Mouse (Mus musculus) forebrain, embryonic 15.5 days (tissue): ENCODE results near the gene Papln. TPM values are rescaled to one million over a fixed set of nuclear protein-coding genes. Genes with fewer than 3 reads are reported as not detected.
A peak's percentile ranks its signal among the peaks of the same experiment; 100 is the strongest.

Experiments used
- ATAC-seq: fragments of 200-750 bp; cut with Nextera tagmentation; replicated peaks from 2 replicates; pipeline ENCODE4 v1.8.0; 2017; ENCODE audit warnings: mild to moderate bottlenecking, moderate TSS enrichment, moderate library complexity
- H3K27ac ChIP-seq: fragments of 300-500 bp; sonication (generic); replicated peaks from 2 replicates; pipeline ENCODE4 v1.5.1; 2015; ENCODE audit warnings: mild to moderate bottlenecking, inconsistent platforms
- H3K27me3 ChIP-seq: fragments of 300-500 bp; sonication (generic); 2 replicates; pipeline ENCODE4 v1.6.1; 2015; ENCODE audit warnings: inconsistent platforms
- H3K36me3 ChIP-seq: fragments of 300-500 bp; sonication (generic); 2 replicates; pipeline ENCODE4 v1.6.1; 2015; ENCODE audit warnings: mild to moderate bottlenecking, inconsistent platforms
- H3K4me1 ChIP-seq: fragments of 300-500 bp; sonication (generic); 2 replicates; pipeline ENCODE4 v1.6.1; 2015; ENCODE audit warnings: inconsistent platforms
- H3K4me2 ChIP-seq: fragments of 300-500 bp; sonication (generic); replicated peaks from 2 replicates; pipeline ENCODE4 v1.6.1; 2015; ENCODE audit warnings: mild to moderate bottlenecking, inconsistent platforms
- H3K4me3 ChIP-seq: fragments of 300-500 bp; sonication (generic); 2 replicates; pipeline ENCODE4 v1.5.1; 2015; ENCODE audit warnings: mild to moderate bottlenecking, inconsistent platforms
- H3K9ac ChIP-seq: fragments of 300-500 bp; sonication (generic); replicated peaks from 2 replicates; pipeline ENCODE4 v1.6.1; 2015; ENCODE audit warnings: mild to moderate bottlenecking, inconsistent platforms
- H3K9me3 ChIP-seq: fragments of 300-500 bp; sonication (generic); 2 replicates; pipeline ENCODE4 v1.6.1; 2016; ENCODE audit warnings: inconsistent platforms
- WGBS: fragments of 180-500 bp; shearing (Covaris S2); methylation state at CpG from one replicate; pipeline ENCODE4 v1.1.7; 2015; ENCODE audit warnings: mixed read lengths; 5-methylcytosine and 5-hydroxymethylcytosine counted together
- polyA plus RNA-seq: library from polyadenylated mRNA; unstranded; fragments of >200 nt; fragmentation: Nextera tagmentation; extraction: Ambion mirVana; gene quantifications from 2 replicates; pipeline ENCODE4 v1.2.1, GENCODE M21; 2015

Gene Papln
- polyA plus RNA-seq, 1 experiment from 2014 or later, result 0.20 TPM

DNA sequence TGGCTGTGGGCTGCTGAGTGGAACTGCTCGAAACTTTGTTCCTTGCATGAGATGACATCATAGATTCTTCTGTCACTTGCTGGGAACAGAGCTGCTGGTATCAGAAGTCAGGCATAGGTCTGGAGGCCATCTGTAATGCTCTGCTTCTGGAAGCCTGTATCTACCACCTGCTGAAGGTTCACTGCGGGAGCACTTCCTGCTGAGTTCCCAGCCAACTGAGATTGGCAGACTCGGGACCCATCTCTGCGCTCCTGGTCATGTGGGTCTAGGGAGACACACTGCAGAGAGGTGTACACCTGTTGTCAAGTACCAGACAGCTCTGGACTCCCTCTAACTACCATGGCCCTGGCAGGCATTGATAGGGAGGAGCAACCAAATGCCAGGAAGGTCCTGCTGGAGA, 20.6 kb upstream of the Papln start:
- Histone ChIP-seq H3K27ac (no peak overlapping the region), H3K4me1 (no peaks in the 10 kb centered on the region), H3K9ac (no peak overlapping the region), H3K4me3 (no peak overlapping the region), H3K27me3 (no peaks in the 10 kb centered on the region), H3K36me3 (no peaks in the 10 kb centered on the region), H3K9me3 (no peaks in the 10 kb centered on the region), H3K4me2 (no peak overlapping the region)
- ATAC-seq, result no peak
- 84% methylated on average over 4 of the region's 4 CpGs for WGBS

DNA sequence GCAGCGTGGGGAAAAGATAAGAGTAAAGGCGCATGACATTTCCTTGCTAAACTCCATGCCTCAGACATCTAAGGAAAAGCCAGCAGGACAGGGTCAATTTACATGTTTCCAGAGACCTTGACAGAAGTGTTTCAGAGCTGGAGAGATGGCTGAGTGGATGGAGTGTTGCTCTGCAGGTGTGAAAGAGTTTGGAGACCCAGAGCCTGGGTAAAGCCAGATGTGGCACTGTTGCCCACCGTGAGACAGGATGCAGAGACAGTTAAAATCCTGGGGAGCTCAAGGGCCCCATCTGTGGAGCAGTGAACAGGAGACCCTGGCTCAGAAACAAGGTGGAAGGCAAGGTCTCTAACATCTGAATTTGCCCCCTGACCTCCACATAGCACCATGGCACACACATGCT, 19.7 kb upstream of the Papln start:
- H3K27me3 ChIP-seq, result no peaks in the 10 kb centered on the region
- ATAC-seq, result no peak
- H3K36me3 ChIP-seq, result no peaks in the 10 kb centered on the region
- no peak overlapping the region for H3K4me3 ChIP-seq
- WGBS, result 85% methylated on average over 3 of the region's 3 CpGs
- no peak overlapping the region for H3K4me2 ChIP-seq
- H3K27ac ChIP-seq, result no peak overlapping the region
- H3K9me3 ChIP-seq, result no peaks in the 10 kb centered on the region
- H3K4me1 ChIP-seq, result no peaks in the 10 kb centered on the region
- H3K9ac ChIP-seq, result no peak overlapping the region

DNA sequence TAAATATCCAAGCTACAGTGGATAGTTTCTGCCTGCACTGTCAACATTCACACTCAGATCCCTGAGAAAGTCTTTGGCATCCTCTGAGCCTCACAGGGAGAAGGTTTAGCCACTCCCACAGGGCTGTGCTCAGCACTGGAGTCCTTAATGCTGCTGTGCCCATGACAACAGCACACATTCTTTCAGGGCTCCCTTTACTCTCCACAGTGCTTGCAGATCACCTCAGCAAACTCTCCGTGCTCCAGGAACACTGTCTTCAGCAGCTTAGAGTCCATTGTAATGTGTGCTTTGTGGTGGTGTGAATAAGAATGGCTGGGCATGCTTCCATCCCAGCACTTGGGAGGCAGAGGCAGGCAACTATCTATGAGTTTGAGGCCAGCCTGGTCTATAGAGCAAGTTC, 14.2 kb upstream of the Papln start:
- no peaks in the 10 kb centered on the region for H3K9me3 ChIP-seq
- WGBS, result 32% methylated on average over 1 of the region's 1 CpGs
- no peak overlapping the region for H3K9ac ChIP-seq
- no peak overlapping the region for H3K4me2 ChIP-seq
- H3K36me3 ChIP-seq, result no peaks in the 10 kb centered on the region
- H3K27me3 ChIP-seq, result no peaks in the 10 kb centered on the region
- no peak overlapping the region for H3K4me3 ChIP-seq
- no peaks in the 10 kb centered on the region for H3K4me1 ChIP-seq
- no peak for ATAC-seq
- no peak overlapping the region for H3K27ac ChIP-seq

DNA sequence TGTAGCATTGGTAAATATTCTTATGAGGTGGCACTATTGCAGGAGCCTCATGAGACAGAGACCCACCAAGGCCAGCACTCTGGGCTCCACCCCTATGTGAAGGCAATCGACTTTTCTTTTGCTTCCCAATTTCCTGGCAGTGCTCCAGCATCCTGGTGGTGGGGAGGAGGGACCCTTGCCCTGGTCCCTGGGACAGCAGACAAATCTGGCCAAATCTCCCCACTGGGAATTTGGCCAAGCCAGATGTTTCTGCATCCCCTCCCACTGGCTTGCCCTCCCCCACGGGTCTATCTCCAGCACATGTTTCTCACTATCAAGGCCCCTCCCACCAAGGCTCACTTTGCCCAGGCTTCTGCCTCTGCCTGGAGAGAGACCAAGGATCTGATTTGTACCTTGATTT, 10.9 kb upstream of the Papln start:
- no peaks in the 10 kb centered on the region for H3K36me3 ChIP-seq
- H3K9me3 ChIP-seq, result no peaks in the 10 kb centered on the region
- H3K4me3 ChIP-seq, result no peak overlapping the region
- no peaks in the 10 kb centered on the region for H3K4me1 ChIP-seq
- ATAC-seq, result no peak
- no peaks in the 10 kb centered on the region for H3K27me3 ChIP-seq
- no peak overlapping the region for H3K27ac ChIP-seq
- H3K9ac ChIP-seq, result no peak overlapping the region
- H3K4me2 ChIP-seq, result no peak overlapping the region
- WGBS, result 39% methylated on average over 2 of the region's 2 CpGs

DNA sequence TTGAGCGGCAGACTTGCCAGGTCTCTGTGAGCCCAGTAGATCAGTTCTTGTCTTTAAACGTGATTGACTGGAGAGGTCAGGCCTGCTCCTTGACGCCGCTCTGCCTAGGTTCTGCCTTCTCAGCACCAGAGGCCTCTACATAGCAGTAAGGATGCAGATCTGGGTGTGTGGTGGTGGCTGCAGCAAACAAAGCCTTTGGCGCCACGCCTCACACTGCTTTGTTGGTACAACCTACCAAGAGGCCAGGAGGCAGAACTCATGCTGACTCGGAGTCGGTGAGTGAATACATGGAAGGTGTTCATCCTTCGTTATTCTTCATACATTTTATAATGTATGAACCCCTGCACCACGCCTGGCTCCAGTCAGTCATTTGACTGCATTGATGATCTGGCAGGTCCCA, 4.7 kb upstream of the Papln start:
- Histone ChIP-seq H3K36me3 (no peaks in the 10 kb centered on the region), H3K27ac (no peak overlapping the region), H3K4me1 (peaks cover 13% of the 10 kb centered on the region), H3K27me3 (no peaks in the 10 kb centered on the region), H3K9ac (no peak overlapping the region), H3K4me2 (no peak overlapping the region), H3K9me3 (no peaks in the 10 kb centered on the region), H3K4me3 (no peak overlapping the region)
- WGBS, result 70% methylated on average over 10 of the region's 10 CpGs
- no peak for ATAC-seq

DNA sequence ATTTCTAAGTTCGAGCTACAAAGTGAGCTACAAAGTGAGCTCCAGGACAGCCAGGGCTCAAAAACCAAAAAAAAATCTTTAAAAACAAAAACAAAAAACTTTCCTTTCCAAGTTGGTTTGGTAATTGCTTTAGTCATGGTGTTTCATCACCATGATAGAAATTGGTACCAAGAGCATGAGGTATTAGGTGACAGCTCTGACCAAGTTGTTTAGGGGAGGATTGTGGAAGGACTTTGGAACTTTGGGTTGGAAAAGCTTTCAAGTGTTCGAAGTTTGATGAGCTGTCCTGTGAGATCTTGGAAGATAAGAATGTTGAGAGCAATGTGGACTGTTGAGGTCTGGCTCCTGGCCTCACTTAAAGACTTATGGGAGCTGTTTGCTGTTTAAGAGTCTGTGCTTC, 3.2 kb upstream of the Papln start:
- H3K36me3 ChIP-seq, result no peaks in the 10 kb centered on the region
- ATAC-seq, result no peak
- WGBS, result 94% methylated on average over 2 of the region's 2 CpGs

DNA sequence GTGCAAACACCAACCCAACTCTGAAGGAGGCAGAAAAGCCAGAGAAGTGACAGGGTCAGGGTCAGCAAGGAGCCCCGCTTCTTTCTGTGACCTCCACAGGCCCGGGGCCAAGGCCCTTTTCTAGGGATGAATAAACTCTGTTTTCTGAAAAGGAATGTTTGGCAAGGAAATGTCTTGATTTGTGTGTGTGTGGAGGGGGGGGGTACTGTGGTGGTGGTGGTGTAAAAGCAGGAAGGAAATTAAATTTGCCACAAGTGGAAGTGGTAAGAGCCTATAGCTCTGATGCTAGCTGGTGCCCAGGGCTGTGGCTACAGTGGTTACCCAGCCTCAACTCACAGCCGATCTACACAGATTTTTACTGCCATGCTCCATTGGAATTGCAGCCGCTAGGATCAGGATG, 728 bp upstream of the Papln start:
- Histone ChIP-seq H3K36me3 (no peaks in the 10 kb centered on the region), H3K4me2 (no peak overlapping the region), H3K9me3 (no peaks in the 10 kb centered on the region), H3K4me3 (no peak overlapping the region), H3K4me1 (peaks cover 18% of the 10 kb centered on the region), H3K9ac (no peak overlapping the region), H3K27me3 (no peaks in the 10 kb centered on the region), H3K27ac (no peak overlapping the region)
- no peak for ATAC-seq
- WGBS, result 33% methylated on average over 4 of the region's 4 CpGs

More for the DNA sequence above, 3.2 kb upstream of the Papln start:
- Histone ChIP-seq H3K9ac (no peak overlapping the region), H3K4me3 (no peak overlapping the region), H3K4me2 (no peak overlapping the region), H3K9me3 (no peaks in the 10 kb centered on the region), H3K27ac (no peak overlapping the region), H3K4me1 (peaks cover 18% of the 10 kb centered on the region), H3K27me3 (no peaks in the 10 kb centered on the region)

DNA sequence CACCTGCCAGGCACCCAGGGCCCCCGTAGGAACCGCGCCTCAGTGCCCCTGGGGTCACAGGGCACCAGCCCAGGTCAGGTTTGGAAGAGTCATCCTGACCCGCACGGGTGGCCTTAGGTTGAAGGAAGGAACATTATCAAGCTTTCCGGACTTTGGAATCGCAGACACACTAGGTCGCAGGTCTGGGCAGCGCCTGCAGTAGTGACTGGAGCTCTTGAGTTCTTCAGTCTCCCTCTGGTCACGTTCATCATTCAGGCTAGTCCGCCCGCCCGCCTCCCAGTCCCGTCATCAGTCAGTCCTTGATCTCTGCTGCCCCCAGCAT, 571 bp downstream of the Papln start:
- peaks cover 18% of the 10 kb centered on the region for H3K4me1 ChIP-seq
- WGBS, result 17% methylated on average over 14 of the region's 14 CpGs
- no peaks in the 10 kb centered on the region for H3K27me3 ChIP-seq
- no peaks in the 10 kb centered on the region for H3K9me3 ChIP-seq
- ATAC-seq, result 0 out of 2 replicates have a peak, but pooled peaks have one; percentile 19
- H3K9ac ChIP-seq, result peak overlapping the region; percentile 34; the same call in 1 of the 2 replicates
- peak overlapping the region; percentile 66 for H3K4me2 ChIP-seq
- no peak overlapping the region for H3K27ac ChIP-seq
- H3K36me3 ChIP-seq, result no peaks in the 10 kb centered on the region
- peak overlapping the region; percentile 34 for H3K4me3 ChIP-seq

DNA sequence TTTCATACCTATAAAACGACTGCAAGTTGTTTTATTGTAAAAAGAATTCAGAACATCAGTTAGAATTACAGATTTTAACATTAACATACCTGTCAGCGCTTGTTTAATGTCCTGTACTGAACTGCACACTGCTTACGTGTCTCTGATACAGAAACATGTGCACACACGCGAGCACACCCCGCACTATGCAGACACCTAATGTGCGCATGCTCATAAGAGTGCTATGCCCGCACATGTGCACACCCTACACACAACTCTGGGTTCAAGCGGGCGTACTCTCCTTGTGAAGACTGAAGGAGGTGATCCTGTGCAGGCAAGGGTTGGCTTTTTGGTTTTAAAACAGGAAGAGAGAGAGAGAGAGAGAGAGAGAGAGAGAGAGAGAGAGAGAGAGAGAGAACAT, 1.1 kb downstream of the Papln start:
- Histone ChIP-seq H3K9me3 (no peaks in the 10 kb centered on the region), H3K27ac (no peak overlapping the region), H3K27me3 (no peaks in the 10 kb centered on the region), H3K4me3 (no peak overlapping the region), H3K4me1 (peaks cover 18% of the 10 kb centered on the region), H3K36me3 (no peaks in the 10 kb centered on the region), H3K9ac (no peak overlapping the region), H3K4me2 (0 out of 2 replicates have a peak overlapping the region, but pooled peaks have one; percentile 66)
- whole genome bisulfite sequencing, result 83% methylated on average over 10 of the region's 10 CpGs
- no peak for ATAC-seq

DNA sequence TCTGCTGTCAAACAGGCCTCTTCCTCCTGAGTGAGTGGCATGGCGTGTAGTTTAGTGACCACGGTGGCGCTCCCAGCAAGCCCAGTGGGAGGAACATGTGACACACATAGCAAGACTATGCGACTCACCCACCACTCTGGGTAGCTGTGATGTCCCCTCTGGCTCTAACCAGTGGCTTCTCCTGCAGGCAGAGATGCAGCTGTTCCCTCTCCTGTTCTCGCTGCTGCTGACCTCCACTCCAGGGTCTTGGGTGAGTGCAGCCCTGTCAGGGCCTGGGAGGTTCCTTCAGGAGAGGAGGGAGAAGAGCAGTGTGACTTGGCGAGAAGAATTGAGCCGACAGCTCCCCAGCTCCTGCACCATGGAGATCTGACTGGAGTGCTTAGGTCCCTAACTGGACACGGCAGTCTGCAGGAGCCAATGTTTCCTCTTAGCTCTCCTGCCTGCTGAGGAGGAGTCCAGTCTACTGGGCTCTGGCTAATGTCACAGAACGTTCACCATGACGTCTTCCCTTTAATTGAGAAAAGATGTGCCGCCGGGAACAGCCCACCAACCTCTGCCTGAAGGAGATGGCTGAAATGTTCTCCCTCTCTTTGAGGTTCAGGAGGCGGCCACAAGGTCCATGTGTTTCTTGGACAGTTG, 2.6 kb downstream of the Papln start:
- WGBS, result 90% methylated on average over 13 of the region's 13 CpGs
- H3K27ac ChIP-seq, result no peak overlapping the region
- H3K36me3 ChIP-seq, result no peaks in the 10 kb centered on the region
- peaks cover 28% of the 10 kb centered on the region for H3K4me1 ChIP-seq
- no peak overlapping the region for H3K4me2 ChIP-seq
- no peak overlapping the region for H3K9ac ChIP-seq
- no peaks in the 10 kb centered on the region for H3K9me3 ChIP-seq
- H3K4me3 ChIP-seq, result no peak overlapping the region
- no peak for ATAC-seq
- no peaks in the 10 kb centered on the region for H3K27me3 ChIP-seq

DNA sequence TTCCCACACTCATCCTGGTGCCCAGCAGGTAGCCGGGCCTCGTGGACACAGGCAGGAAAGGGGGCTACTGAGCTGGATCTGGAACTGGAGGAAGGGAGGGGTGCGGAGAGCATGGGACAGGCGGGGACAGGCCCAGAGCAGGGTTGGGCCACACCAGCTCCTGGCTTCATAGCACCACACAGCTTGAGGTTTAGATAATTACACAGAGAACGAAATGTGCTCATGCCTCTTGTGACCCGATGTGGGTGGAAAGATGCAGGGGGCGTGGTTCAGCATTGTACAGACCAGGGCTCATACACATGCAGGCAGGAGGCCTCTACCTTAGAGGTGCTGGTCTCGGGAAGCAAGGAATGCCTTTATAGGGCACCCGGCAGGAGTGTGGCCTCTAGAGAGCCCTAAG, 4.4 kb downstream of the Papln start:
- no peak for ATAC-seq
- no peak overlapping the region for H3K4me2 ChIP-seq
- no peak overlapping the region for H3K27ac ChIP-seq
- H3K4me3 ChIP-seq, result no peak overlapping the region
- WGBS, result 60% methylated on average over 9 of the region's 9 CpGs
- H3K9ac ChIP-seq, result no peak overlapping the region
- no peaks in the 10 kb centered on the region for H3K36me3 ChIP-seq
- H3K27me3 ChIP-seq, result no peaks in the 10 kb centered on the region
- H3K4me1 ChIP-seq, result peaks cover 25% of the 10 kb centered on the region
- no peaks in the 10 kb centered on the region for H3K9me3 ChIP-seq

DNA sequence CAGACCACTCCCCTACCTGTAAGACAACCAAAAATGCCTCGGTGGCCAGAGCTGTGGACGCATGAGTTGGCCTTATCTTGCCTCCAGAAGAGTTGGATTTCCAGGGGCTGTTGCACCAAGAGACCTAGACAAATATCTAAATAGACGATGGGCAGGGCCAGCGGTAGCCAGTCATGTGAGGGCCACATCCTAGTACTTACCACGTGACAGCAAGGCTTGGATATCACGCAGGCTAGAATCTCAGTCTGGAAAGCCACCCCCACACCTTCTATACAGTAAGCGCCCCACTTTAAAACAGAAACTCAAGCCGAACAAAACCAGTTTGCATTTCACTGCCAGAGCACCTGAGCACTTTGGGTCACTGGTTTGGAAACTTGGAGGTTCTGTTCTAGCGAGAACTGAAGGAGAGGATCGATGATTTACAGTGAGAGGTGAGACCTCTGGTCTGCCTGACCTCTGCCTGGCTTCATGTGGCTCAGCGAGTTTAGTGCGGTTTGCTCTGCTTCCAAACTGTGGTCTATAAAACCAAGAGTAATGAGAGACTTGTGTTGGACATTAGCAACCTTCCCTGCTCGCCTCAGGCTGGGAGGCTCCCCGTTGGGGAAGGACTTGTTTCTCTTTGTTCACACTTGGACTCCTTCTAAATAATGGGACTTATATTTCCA, 4.9 kb downstream of the Papln start:
- Histone ChIP-seq H3K9ac (no peak overlapping the region), H3K27me3 (no peaks in the 10 kb centered on the region), H3K9me3 (no peaks in the 10 kb centered on the region), H3K36me3 (no peaks in the 10 kb centered on the region), H3K27ac (no peak overlapping the region), H3K4me2 (no peak overlapping the region), H3K4me3 (no peak overlapping the region), H3K4me1 (peaks cover 20% of the 10 kb centered on the region)
- WGBS, result 87% methylated on average over 14 of the region's 14 CpGs
- no peak for ATAC-seq
